Mouse (Mus musculus) heart, postnatal 25 days (tissue): ENCODE data around the gene 2700049A03Rik. TPM values are rescaled to one million over a fixed set of nuclear protein-coding genes. Genes with fewer than 3 reads are reported as not detected.

ENCODE experiments used
- DNase-seq: peaks from one replicate; pipeline ENCODE4 v3.0.0; 2022; ENCODE audit warnings: low spot score
- intact Hi-C: fragments of 180-260 bp; cut with DNase I; formaldehyde crosslinking; loops from one replicate; pipeline ENCODE4 v1.15.1; 2025
- total RNA-seq, 2 experiments: library from RNA; stranded (reverse); gene quantifications; 2 replicates each; pipeline ENCODE4 v1.2.3; 2021

2700049A03Rik gene
- total RNA-seq, 2 experiments from 2014 or later: 3.0 to 3.3 TPM

DNA sequence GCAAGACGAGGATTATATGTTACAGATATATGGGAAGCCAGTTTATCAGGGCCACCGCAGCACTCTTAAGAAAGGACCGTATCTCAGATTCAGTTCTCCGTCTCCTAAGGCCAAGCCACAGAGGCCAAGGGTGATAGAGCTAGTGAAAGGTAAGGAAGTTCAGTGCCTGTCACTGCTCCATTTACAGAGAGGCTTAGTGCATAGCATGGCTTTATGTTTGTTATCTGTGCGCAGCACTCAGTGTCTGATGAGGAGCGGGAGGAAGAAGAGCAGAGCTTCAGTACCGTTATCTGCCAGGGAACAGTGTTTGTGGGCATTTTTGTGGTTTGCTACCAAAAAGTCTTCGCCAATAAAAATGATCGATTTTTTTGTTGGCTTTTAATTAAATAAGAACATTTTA is 27.8 kb downstream of the 2700049A03Rik start:
- DNase-seq: no peak
- intact Hi-C loops: no loop called here

DNA sequence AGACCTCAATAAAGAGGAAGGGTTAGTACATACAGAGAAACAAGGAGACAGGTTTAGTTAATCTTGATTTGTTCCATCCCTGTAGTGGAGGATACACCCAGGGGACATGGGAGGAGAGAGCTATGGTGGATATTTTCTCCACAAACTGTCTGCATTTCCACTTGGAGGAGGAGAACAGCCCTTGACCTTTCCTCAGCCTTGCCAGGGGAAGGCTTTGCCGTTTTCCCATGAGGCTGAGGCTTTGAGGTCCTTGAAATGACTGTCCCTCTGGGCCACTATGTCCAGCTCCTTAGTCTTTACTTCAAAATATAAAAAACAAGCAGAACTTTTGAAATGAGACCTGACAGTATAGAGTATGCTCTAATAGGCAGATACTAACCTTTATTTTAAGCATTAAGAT is 33.3 kb downstream of the 2700049A03Rik start:
- intact Hi-C loops: no loop called here
- DNase-seq: no peak

DNA sequence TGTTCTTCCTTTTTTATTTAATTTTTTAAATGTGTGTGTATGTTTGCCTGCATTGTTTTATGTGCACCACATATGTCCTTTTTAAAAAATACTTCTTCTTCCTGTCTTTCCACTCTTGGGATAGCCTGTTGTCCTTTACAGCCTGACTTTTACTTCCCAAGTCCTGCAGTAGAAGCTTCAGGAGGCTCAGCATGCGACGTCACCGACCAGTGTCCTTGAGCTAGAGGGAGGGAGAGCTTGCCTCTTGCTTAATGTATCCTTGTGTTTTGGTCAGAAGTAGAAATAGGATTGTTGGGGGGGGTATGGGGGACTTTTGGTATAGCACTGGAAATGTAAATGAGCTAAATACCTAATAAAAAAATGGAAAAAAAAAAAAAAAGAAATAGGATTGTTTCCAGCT is 47.1 kb downstream of the 2700049A03Rik start:
- DNase-seq: no peak
- intact Hi-C loops: no loop called here

DNA sequence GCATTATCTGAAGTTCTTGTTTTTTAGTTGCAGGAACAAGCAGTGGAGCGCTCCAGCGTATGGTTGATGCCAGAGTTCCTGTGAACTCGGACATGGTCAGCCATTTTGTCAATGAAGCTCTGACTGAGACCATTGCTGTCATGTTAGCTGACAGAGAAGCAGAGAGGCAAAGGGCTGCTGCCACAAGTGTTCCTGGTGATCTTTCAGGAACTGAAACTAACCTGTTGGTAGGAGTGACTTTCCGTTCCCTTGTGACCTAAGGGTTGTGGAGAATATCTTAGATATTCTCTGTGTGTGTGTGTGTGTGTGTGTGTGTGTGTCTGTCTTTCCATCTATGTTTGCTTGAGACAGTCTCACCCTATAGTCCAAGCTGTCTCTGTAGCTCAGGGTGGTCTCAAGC is 47.7 kb downstream of the 2700049A03Rik start:
- intact Hi-C loops: no loop called here
- DNase-seq: no peak

DNA sequence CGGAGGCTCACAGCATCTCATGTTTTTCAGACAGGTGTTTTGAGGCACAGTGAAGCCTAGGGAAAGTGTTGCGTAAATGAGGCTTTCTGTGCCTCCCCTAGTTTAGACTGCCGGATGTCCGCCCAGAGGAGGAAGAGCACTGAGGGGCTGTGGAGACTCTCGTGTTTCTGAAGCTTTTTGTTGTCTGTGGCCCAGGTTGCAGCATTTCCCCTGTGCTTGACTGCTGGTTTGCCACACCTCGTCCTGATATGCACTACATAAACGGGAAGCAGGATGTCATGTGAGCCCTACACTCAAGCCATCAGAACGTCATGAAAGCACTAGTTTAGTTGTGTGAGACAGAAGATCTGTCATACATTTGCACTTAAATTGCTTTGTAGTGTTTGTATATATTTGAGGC is 56.1 kb downstream of the 2700049A03Rik start:
- no peak for DNase-seq
- intact Hi-C loops: loop anchor here (10.0 kb wide), 1 partner anchor 382 kb away; no protein-coding TSS in a partner anchor

DNA sequence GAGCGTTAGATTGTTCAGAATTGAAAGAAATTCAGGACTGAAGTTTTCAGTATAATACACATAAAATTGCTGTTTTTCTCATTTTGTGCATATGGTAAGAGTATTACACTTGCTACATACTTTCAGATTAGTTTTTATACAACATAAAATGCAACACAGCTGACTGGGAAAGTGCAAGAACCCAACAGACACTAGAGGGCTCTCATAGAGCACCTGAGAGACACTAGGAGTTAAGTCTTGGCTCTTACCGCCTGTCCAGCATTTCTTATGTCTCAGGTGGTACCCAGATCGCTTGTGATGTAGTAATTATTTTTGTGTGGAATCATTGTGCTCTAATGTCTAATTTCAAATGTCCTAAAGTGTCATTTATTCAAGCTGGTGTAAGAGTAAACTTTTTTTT is 61.0 kb downstream of the 2700049A03Rik start:
- DNase-seq: no peak
- intact Hi-C loops: loop anchor here (1.0 to 10.0 kb wide), 3 partner anchors 110 to 510 kb away; partner anchors contain the start of gene Dact1

DNA sequence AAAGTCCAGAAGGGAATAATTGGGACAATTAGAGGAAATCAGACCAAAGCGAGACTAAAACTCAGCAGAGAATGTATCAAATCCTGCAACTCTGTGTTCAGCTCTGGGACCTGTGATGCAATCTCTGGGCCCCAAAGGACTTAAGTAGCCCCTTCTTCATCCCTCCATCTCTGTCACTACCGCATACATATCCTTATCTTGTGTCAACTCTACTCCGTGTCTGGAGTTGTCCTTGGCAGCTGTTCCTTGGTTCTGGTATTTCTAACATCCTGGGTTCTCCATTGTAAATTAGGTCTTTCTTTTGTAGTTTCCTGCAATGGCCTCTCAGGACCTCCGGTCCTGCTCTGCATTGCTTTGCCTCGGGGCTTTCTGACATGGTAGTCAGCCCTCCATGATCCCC is 65.1 kb downstream of the 2700049A03Rik start:
- DNase-seq: no peak

DNA sequence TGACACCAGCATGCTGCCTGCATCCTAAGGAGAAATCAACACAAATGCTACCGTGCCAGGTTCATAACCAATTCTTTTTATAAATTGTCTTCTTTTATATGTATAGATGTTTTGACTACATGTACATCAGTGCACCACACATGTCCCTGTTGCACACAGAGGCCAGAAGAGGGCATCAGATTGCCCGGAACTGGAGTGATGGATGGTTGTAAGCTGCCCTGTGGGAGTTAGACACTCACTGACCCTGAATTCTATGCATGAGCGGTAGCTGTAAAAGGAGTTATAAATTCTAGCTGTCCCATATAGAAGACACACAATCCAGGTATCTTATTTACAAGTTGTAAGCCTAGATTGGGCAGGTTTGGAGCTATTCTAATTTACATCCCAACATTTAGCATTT is 67.7 kb downstream of the 2700049A03Rik start:
- intact Hi-C loops: no loop called here
- DNase-seq: no peak

More for the DNA sequence above, 65.1 kb downstream of the 2700049A03Rik start:
- intact Hi-C loops: no loop called here

DNA sequence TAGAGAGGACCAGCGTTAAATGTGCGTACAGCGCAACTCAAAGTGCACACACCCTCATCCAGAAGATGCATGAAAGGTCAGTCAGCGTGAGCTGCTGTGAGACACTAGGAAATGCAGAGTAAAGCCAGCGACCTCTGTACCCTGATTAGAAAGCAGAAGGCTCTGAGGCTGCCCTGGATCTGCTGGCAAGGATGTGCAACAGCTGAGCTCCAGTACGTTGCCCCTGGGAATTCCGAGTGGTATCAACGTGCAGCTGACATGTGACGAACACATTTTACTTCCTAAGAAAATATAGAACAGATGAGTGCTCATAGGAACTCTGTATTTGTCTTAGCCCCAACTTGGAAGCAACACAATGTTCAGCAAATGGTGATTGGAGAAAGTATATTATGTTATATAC is 80.5 kb downstream of the 2700049A03Rik start:
- no peak for DNase-seq
- intact Hi-C loops: no loop called here

DNA sequence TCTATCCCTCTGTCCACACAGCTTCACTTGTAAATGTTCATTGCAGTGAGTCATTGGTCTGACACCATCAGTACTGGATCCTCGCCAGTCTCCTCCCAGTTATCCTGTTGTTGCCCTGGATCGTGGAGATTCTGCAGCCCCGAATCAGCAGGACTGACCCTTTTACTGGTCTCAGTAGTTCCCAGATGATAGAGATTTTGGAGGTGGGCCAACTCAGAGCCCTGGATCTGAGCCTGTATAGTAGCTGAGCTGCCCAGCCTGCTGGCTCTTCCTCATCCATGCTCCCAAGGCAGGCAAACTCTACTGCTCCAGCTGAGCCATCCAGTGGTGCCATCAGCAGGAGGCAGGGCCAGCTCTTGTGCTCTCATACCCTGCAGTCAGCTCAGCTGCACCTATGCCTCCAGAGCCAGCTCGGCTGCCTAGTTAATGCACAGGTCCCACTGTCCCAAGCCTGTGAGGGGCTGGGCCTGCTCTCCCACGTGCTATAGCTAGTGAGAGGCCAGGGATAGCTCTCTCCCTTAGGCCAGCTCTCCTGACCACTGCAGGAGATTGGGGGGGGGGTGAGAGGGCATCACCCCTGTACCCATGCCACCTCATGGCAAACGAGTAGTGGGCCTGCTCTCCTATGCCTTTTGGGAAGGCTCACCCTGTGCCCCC is 81.3 kb downstream of the 2700049A03Rik start:
- intact Hi-C loops: no loop called here
- peak; percentile 10 for DNase-seq

DNA sequence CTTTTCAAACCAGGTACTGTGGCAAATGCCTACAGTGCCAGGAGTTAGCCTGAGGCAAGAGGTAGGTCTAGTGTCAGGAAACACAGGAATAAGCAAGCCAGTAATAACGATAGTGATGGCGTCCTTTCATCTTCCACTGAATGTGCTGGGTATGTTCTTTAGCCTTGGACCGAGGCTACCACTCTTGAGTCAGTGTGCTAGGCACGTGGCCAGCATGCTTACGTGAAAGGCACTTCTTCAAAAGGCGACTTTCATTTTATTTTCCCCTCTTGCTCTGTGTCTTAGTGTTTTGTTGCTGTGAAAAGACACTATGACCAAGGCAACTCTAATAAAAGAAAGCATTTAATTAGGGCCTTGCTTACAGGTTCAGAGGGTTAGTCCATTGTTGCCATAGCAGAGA is 86.1 kb downstream of the 2700049A03Rik start:
- intact Hi-C loops: no loop called here
- no peak for DNase-seq

DNA sequence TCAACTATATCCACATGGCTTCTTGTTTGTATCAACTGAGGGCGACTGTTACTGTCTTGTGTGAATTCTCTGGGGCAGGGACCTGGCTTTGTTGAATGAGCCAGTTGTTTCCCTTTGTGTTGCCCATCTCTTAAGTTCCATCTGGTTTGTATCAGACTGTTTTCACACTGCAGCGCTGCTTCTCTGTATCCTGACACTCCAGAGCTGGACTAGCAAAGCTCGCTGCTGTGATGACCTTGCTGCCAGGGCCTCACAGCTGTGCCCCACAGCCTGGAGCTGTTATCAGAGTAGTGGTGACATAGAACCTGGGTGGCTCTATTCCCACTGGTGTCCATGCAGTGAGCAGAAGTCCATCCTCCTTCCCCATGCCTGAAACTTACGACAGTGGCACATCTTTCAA is 91.1 kb downstream of the 2700049A03Rik start:
- intact Hi-C loops: no loop called here
- no peak for DNase-seq

DNA sequence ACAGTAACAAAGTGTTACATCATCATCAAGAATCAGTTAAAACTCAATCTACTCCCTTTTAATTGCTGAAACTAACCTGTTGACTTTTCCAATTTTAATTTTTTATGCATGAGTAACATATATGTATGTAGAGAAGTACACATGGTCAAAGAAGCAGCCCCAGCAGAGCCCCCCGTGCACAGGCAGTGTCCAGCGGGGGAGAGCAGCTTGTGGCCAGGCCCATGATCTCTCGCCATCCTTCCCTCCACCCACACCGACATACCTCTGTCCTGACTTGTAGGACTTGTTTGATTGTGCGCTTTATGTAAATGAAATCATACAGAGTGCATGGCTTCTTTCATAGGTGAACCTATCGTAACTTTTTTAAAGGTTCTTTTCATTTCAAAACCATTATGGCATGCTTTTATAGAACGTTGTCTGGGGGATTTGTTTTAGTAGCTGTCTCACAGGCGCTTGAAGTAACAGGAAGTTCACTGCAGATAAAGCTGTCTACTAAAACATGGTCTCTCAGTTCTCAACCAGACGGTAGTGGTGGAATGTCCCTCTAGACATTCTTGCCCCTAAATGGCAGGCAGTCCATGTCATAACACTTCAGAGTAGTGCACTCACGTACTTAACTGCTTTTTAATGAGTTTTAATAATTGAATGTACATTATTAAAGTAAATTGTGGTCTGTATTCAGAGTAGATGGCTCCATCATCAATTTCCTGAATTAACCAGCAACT is 92.4 kb downstream of the 2700049A03Rik start:
- intact Hi-C loops: no loop called here
- no peak for DNase-seq

DNA sequence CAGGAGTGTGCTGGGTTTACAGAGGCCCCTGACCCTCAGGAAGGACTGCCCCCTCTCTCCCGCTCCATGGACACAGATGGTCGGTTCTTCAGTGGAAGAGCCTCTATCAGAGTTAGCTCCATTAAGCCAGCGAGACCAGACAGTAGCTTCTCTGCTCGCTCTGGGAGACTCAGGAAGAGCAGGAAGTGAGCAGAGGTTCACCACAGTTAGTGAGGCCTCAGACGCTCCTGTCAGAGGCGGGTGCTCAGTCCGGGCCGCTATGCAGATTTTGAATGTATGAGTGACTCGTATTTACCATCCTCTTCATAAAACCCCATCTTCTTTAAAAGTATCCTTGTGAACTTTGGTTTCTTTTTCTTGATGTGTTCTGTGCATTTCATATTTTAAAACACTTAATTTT is 94.9 kb downstream of the 2700049A03Rik start:
- intact Hi-C loops: no loop called here
- DNase-seq: no peak

DNA sequence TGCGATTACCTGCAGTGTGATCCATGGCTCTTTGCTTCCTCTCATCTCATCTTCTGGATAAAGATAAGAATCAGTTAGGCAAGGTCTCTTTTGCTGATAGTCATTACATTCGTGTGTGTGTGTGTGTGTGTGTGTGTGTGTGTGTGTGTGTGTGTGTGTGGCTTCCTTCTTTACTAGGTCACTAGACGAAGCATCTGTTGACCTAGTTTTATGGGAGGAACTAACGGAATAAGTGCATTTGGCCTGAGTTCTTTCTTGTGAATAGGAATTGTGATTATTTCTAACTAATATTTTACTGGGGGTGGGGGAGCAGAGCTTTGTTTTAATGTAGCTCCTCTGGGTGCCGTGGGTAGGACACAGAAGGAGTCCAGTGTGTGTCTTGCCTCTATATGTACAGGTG is 96.8 kb downstream of the 2700049A03Rik start:
- intact Hi-C loops: no loop called here
- DNase-seq: no peak

DNA sequence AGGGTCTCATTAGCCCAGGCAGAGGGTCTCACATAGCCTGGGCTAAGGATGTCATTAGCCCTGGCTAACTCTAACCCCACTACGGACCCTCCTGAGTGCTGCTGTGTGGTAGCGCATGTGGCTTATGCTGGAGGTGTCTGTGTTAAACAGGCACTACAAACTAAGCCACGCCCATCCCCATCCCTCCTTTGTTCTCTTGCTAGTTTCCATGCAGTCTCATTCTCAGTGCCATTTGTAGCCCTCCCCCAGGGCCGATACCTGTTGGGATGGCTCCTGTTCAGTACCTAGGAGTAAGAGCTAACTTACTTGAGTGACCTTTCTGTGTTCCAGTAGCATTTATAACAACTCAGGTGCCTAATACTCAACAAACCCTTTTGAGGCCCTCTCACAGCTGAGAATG is 100.4 kb downstream of the 2700049A03Rik start:
- no peak for DNase-seq
- intact Hi-C loops: no loop called here

DNA sequence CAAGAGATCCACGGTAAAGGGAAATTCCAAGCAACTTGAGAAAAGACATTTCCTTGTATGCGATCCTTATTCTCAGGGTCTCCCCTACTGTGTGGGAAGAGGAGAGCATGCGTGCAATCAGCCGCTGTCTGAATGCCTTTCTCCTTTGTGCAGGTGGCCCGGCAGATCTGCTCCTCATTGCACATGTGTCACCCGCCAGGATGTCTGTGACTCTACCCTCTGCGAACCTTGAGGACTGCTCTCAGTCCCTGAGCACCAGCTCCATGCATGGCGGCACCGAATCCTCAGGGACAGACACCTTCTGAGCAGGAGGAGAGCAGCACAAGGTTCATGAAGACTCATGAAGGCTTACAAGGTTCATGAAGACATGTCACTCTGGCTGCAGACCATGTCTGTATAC is 106.1 kb downstream of the 2700049A03Rik start:
- intact Hi-C loops: no loop called here
- no peak for DNase-seq

DNA sequence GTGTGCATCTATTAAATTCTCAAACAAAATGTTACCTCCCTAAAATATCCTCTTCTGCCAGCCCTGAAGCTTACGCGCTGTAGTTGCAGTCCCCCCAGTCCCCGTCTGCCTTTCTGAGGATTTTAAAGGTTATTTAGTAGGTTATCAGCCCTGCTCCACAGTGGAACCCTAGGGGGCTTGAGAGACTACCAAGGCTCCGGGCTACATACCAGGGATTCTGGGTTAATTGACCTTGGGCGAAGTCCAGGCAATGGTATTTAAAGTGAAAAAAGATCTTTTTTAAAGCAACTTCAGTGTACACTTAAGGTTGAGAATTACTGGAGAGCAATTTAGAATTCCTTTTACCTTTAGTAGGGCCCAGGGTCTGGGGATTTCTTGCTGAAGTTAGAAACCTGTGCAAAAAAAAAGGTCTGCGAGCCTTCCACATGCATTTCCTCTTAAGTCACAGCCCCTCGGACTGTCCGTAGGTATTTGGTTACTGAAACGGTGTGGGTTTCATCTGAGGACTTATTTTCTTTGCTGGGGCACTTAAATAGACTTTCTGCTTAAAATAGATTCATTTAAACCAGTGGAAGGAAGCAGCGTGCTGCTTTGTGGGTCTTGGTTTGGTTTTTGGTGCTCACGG is 108.2 kb downstream of the 2700049A03Rik start:
- DNase-seq: no peak
- intact Hi-C loops: no loop called here

DNA sequence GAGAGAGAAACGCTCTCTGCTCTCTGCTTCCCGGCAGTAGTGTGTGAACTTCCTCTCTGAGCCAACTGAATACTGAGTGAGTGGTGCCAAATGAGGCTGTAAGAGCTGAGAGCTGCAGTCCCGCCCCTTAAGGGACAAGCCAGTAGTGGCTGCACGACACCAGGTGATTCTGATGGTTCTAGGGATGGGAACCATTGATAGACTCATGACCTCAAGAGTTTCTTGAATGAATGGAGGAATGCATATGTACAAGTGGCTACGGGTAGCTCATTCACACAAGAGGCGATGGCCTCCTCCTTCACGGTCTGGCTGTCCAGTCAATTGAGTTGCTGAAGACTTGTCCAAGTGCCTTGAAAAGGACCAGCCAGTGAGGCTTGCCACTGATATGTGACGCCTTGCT is 110.5 kb downstream of the 2700049A03Rik start:
- peak; percentile 2 for DNase-seq
- intact Hi-C loops: no loop called here

DNA sequence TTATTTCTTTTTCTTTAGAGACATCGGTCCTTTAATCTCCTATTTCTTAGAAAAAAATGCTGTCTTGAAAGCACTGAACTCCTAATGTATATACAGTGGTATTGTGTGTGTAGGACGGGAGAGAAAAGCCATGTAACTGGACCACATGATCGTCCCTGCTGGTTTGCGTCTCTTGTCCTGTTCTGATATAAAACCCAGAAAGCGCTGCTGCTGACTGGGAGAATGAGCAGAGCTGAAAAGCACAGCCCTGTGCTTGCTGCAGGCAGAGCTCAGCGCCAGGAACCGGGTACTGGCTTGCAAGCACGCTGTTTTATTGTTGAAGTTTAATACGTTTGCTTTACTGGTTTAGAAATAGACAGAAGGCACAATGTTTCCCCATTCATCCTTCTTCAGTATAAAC is 112.7 kb downstream of the 2700049A03Rik start:
- DNase-seq: no peak
- intact Hi-C loops: no loop called here

DNA sequence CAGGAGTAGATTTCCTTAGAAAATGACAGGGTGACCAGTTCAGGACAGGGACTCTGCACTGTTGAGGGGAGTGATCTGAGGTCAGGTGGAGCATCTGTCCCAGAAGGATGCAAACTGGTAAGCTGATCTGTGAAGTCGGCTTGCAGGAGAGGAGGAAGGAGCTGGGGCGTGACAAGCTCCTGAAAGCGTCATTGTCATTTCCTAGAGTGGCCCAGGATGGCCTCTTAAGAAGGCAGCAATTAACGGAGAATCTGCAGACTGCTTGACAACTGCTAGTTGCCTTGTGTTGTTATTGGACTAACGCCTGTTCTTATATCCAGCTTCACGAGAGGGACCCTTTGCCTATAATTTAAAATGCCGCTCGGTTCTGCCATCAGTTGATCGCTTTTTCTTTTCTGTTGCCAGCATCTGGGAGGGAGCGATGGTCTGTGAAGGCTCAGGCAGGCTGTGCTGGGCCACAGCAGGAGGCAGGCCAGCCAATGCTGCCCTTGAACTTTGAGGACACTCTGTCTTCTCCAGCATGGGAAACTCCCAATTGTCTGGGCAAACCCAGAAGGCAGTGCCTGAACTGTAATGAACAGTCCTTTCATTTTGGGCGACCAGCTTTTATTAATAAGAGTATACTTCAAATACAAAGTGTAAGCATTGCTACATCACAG is 116.0 kb downstream of the 2700049A03Rik start:
- DNase-seq: no peak
- intact Hi-C loops: no loop called here
